Mouse (Mus musculus) lung, embryonic 15.5 days (tissue): ENCODE data around the gene Scgb1b24. TPM values are rescaled to one million over a fixed set of nuclear protein-coding genes. Genes with fewer than 3 reads are reported as not detected.

ENCODE experiments used
- ATAC-seq: fragments of 200-750 bp; cut with Nextera tagmentation; 2 replicates; pipeline ENCODE4 v1.8.0; 2017; ENCODE audit warnings: moderate number of reproducible peaks, borderline replicate concordance; ENCODE audit not compliant: low FRiP score, low TSS enrichment; ENCODE audit errors: extremely low read depth
- H3K27ac ChIP-seq: fragments of 300-500 bp; sonication (generic); 2 replicates; pipeline ENCODE4 v1.5.1; 2015; ENCODE audit warnings: moderate library complexity, mild to moderate bottlenecking, inconsistent platforms
- H3K27me3 ChIP-seq: fragments of 300-500 bp; sonication (generic); 2 replicates; pipeline ENCODE4 v1.6.1; 2015; ENCODE audit warnings: inconsistent platforms
- H3K36me3 ChIP-seq: fragments of 300-500 bp; sonication (generic); 2 replicates; pipeline ENCODE4 v1.6.1; 2015; ENCODE audit warnings: inconsistent platforms
- H3K4me1 ChIP-seq: fragments of 300-500 bp; sonication (generic); 2 replicates; pipeline ENCODE4 v1.6.1; 2015; ENCODE audit warnings: inconsistent platforms
- H3K4me2 ChIP-seq: fragments of 300-500 bp; sonication (generic); 2 replicates; pipeline ENCODE4 v1.6.1; 2015; ENCODE audit warnings: inconsistent platforms, mild to moderate bottlenecking, moderate library complexity
- H3K4me3 ChIP-seq: fragments of 300-500 bp; sonication (generic); 2 replicates; pipeline ENCODE4 v1.5.1; 2015; ENCODE audit warnings: mild to moderate bottlenecking, inconsistent platforms
- H3K9ac ChIP-seq: fragments of 300-500 bp; sonication (generic); 2 replicates; pipeline ENCODE4 v1.6.1; 2015; ENCODE audit warnings: inconsistent platforms
- H3K9me3 ChIP-seq: fragments of 300-500 bp; sonication (generic); 2 replicates; pipeline ENCODE4 v1.6.1; 2016; ENCODE audit warnings: inconsistent platforms
- WGBS: fragments of 180-500 bp; shearing (Covaris S2); methylation state at CpG from one replicate; pipeline ENCODE4 v1.1.7; 2015; 5-methylcytosine and 5-hydroxymethylcytosine counted together
- polyA plus RNA-seq: library from polyadenylated mRNA; unstranded; fragments of >200 nt; fragmentation: Nextera tagmentation; extraction: Ambion mirVana; gene quantifications from 2 replicates; pipeline ENCODE4 v1.2.1, GENCODE M21; 2015

Gene Scgb1b24
- polyA plus RNA-seq, result not detected in 2 replicates

DNA sequence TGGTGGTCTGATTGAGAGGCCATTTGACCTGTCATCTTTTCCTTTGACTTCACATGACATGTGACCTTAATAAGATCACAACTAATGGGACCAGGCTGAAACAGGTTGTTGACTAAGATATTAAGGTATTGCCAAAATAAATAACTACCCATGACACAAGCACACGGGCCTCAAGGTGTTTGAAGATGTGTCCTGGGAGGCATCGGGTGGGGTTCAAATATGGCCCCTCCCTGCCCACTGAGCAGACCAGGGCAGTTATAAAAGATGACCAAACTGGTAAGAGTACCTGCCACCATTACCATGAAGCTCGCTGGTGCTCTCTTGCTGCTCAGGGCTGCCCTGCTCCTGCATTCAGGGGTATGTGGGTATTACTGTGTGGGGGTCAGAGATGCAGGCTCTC lies at the start of gene Scgb1b24:
TSS of gene Scgb1b24 (plus strand) at position 301 of the 400 bp plus-strand sequence.
- no peak for ATAC-seq
- Histone ChIP-seq H3K27ac (no peak within 1 kb of the TSS), H3K36me3 (no peaks in the 10 kb centered on the region), H3K27me3 (no peaks in the 10 kb centered on the region), H3K9me3 (peaks cover 10% of the 10 kb centered on the region; the same call in 1 of the 2 replicates), H3K4me3 (no peak within 1 kb of the TSS), H3K9ac (no peak within 1 kb of the TSS), H3K4me2 (no peak within 1 kb of the TSS), H3K4me1 (no peaks in the 10 kb centered on the region)
- 78% methylated on average over 3 of the region's 3 CpGs for WGBS

DNA sequence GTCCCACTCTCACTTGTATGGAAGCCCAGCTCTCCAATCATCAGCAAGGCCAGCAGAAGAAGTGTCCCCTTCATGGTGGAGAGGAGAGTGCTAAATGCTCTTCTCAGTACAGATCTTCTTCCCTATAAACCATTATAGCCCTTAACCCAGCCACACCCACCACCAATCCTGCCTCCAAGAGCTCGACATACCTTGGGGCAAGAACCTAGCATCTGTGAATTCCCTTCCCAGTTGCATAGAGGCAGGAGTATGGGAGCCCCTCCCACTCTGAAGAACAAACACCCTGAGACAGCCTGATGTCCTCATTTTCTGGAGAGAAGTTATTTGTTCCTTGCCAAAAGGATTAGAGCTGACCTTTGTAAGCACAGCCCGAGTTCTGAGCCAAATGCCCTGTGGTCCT lies 4.4 kb upstream of the Scgb1b24 start, which contains the start of gene Scgb2b24:
TSS of gene Scgb2b24 (minus strand) at position 101 of the 400 bp plus-strand sequence.
- H3K4me1 ChIP-seq, result no peaks in the 10 kb centered on the region
- no peak within 1 kb of the TSS for H3K4me2 ChIP-seq
- 72% methylated on average over 2 of the region's 2 CpGs for WGBS
- H3K4me3 ChIP-seq, result no peak within 1 kb of the TSS
- no peak for ATAC-seq
- H3K36me3 ChIP-seq, result no peaks in the 10 kb centered on the region
- no peaks in the 10 kb centered on the region for H3K27me3 ChIP-seq
- no peak within 1 kb of the TSS for H3K9ac ChIP-seq
- peaks cover 14% of the 10 kb centered on the region for H3K9me3 ChIP-seq
- no peak within 1 kb of the TSS for H3K27ac ChIP-seq

Other genes with a start within 250 kb of the Scgb1b24 start
- not detected in 2 replicates for gene Scgb2b21, start 223.3 kb upstream of the Scgb1b24 start, polyA plus RNA-seq
- gene Scgb2b24, start 4.5 kb upstream of the Scgb1b24 start, polyA plus RNA-seq, result not detected in 2 replicates
- not detected in 2 replicates for gene Scgb2b26, start 201.2 kb downstream of the Scgb1b24 start, polyA plus RNA-seq